Mouse (Mus musculus) E14TG2a.4 (cell line): ENCODE measurements around the gene Itgam.

ENCODE experiments used
- CTCF ChIP-seq: conservative IDR thresholded peaks from 2 replicates; pipeline ENCODE4 v1.5.1; 2014; ENCODE audit warnings: low read length
- NANOG ChIP-seq: IDR thresholded peaks from 2 replicates; pipeline ENCODE4 v1.6.1; 2014; ENCODE audit warnings: borderline replicate concordance, low read length, mixed read lengths

- TF ChIP-seq CTCF (no peak), NANOG (no peak)
Measured at GRCm38 (mm10) chr7:128100742-128101357, 38.4 kb downstream of the Itgam start.
